Mouse (Mus musculus): ENCODE measurements at regions not wholly inside any gene's neighbourhood (a gene's known extent, or its start where the extent isn't known, plus 50 kb on each side); places are given as distances from the start of the nearest gene placed in this dataset.
"Not testable (repeated sequence)": the region's sequence is repeated elsewhere in the genome, so short reads cannot be mapped to it uniquely, and the experiment has no call there.

DNA sequence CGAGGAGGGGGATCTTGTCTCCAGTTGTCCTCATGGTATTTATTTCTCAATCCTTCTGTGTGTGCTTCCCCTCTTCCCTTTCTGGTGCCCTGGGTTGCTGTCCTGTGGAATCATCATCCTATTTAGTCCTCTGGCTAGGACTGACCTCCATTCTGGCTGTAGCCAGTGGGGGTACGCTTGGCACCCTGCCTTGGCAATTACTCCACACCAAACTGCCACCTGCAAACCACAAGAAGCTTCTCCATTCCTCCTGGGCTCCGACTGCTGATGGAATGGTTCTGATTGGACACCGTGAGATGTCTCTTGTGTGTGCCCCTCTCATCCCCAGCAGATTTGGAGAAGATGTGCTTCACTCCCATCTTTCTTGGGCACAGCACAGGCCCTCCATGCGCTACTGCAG lies 322.5 kb downstream of the Abcc12 start:
- no peaks in the 10 kb centered on the region for H3K4me1 ChIP-seq (ENCODE audit: control insufficient read depth, insufficient read depth)
- DNase-seq (ENCODE audit: low spot score) = no peak
- H3K9ac ChIP-seq (replicated peaks; ENCODE audit: low read depth, low read length) = no peak overlapping the region
- no peaks in the 10 kb centered on the region for H3K27me3 ChIP-seq (ENCODE audit: control insufficient read depth, insufficient read depth, low read length)
- no peak for ATAC-seq (ENCODE audit: insufficient read depth, low read depth)
- no peak for TF ChIP-seq EP300 (IDR thresholded peaks at IDR 0.05; ENCODE audit: low read depth)
- no peak for TF ChIP-seq CTCF (IDR thresholded peaks at IDR 0.05; ENCODE audit: low read depth)
- H3K4me3 ChIP-seq (ENCODE audit: low read depth, low read length) = no peak overlapping the region
- H3K9me3 ChIP-seq (replicated peaks; ENCODE audit: control insufficient read depth, low read length) = no peaks in the 10 kb centered on the region
- no peak overlapping the region for H3K4me2 ChIP-seq (ENCODE audit: low read depth, low read length)
- WGBS = 73% methylated on average over 5 of the region's 5 CpGs
- H3K36me3 ChIP-seq (replicated peaks; ENCODE audit: control insufficient read depth, insufficient read depth, low read length) = no peaks in the 10 kb centered on the region
- no peak overlapping the region for H3K27ac ChIP-seq (ENCODE audit: low read depth)

DNA sequence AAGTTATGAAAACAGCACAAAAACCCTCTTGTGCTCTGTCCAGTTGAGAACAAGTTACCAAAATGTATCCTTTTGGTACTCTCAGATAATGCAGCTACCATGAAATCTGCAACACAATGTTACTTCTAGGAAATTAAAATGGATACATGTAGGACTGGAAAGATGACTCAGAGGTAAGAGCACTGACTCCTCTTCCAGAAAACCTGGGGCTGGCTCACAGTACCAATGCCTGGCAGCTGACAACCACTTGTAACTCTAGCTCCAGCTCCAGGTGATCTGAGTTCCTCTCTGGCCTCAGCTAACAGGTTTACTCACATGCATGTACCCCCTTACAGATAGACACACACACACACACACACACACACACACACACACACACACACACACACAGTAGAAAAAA lies 325.1 kb downstream of the Abcc12 start:
- Histone ChIP-seq H3K36me3 (replicated peaks; ENCODE audit: control insufficient read depth, insufficient read depth, low read length) (no peaks in the 10 kb centered on the region), H3K4me2 (ENCODE audit: low read depth, low read length) (no peak overlapping the region), H3K9ac (replicated peaks; ENCODE audit: low read depth, low read length) (no peak overlapping the region), H3K27ac (ENCODE audit: low read depth) (no peak overlapping the region), H3K27me3 (ENCODE audit: control insufficient read depth, insufficient read depth, low read length) (no peaks in the 10 kb centered on the region), H3K9me3 (replicated peaks; ENCODE audit: control insufficient read depth, low read length) (no peaks in the 10 kb centered on the region), H3K4me1 (ENCODE audit: control insufficient read depth, insufficient read depth) (0 out of 2 replicates have a peak, but pooled peaks cover 3% of the 10 kb centered on the region), H3K4me3 (ENCODE audit: low read depth, low read length) (no peak overlapping the region)
- ATAC-seq (ENCODE audit: insufficient read depth, low read depth) = no peak
- no peak for TF ChIP-seq EP300 (IDR thresholded peaks at IDR 0.05; ENCODE audit: low read depth)
- no peak for TF ChIP-seq CTCF (IDR thresholded peaks at IDR 0.05; ENCODE audit: low read depth)
- no peak for DNase-seq (ENCODE audit: low spot score)

GRCm38 (mm10) chr8:86254680-86255079 lies 325.8 kb downstream of the Abcc12 start:
- TF ChIP-seq EP300 (IDR thresholded peaks at IDR 0.05; ENCODE audit: low read depth) (no peak), CTCF (IDR thresholded peaks at IDR 0.05; ENCODE audit: low read depth) (no peak)
- Histone ChIP-seq H3K9me3 (replicated peaks; ENCODE audit: control insufficient read depth, low read length) (no peaks in the 10 kb centered on the region), H3K36me3 (replicated peaks; ENCODE audit: control insufficient read depth, insufficient read depth, low read length) (no peaks in the 10 kb centered on the region), H3K27me3 (ENCODE audit: control insufficient read depth, insufficient read depth, low read length) (no peaks in the 10 kb centered on the region), H3K4me3 (ENCODE audit: low read depth, low read length) (no peak overlapping the region), H3K4me2 (ENCODE audit: low read depth, low read length) (no peak overlapping the region), H3K4me1 (ENCODE audit: control insufficient read depth, insufficient read depth) (0 out of 2 replicates have a peak, but pooled peaks cover 3% of the 10 kb centered on the region), H3K27ac (ENCODE audit: low read depth) (no peak overlapping the region), H3K9ac (replicated peaks; ENCODE audit: low read depth, low read length) (no peak overlapping the region)
- ATAC-seq (ENCODE audit: insufficient read depth, low read depth) (no peak), DNase-seq (ENCODE audit: low spot score) (no peak)
- 39% methylated on average over 1 of the region's 1 CpGs for WGBS

DNA sequence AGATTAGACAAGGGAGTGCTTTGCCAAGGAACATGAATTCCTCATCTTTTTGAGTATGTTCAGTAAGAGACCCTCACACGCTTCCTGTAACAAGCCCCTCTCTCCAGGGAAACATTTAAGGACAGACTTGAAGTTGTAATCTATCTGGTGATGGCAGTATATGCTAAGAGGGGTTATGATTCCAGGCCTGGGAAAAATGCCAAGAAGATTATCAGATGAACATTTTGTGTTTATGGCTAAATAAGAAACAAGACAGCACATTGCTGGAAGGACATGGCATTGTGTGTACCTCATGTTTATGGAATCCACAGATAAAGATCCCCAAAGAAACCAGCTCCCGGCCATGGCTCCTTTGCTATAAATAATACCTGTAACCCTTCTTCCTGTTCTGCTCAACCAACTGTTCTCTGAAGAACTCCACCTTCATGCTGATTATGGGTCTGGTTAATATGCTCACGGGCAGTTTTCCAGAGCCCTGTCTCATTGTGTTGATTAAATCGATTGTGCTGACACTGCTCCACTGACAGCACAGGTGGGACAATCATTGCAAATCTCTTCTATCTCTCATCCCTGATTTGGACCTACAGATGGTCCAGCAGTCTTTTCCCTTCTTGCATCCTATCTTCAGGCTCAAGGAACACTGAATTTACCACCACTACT lies 327.7 kb downstream of the Abcc12 start:
- ATAC-seq (ENCODE audit: insufficient read depth, low read depth) (no peak), DNase-seq (ENCODE audit: low spot score) (no peak)
- no peak overlapping the region for H3K4me2 ChIP-seq (ENCODE audit: low read depth, low read length)
- no peak overlapping the region for H3K4me3 ChIP-seq (ENCODE audit: low read depth, low read length)
- TF ChIP-seq CTCF (IDR thresholded peaks at IDR 0.05; ENCODE audit: low read depth) = no peak
- no peak for TF ChIP-seq EP300 (IDR thresholded peaks at IDR 0.05; ENCODE audit: low read depth)
- no peak overlapping the region for H3K9ac ChIP-seq (replicated peaks; ENCODE audit: low read depth, low read length)
- no peaks in the 10 kb centered on the region for H3K36me3 ChIP-seq (replicated peaks; ENCODE audit: control insufficient read depth, insufficient read depth, low read length)
- no peak overlapping the region for H3K27ac ChIP-seq (ENCODE audit: low read depth)
- 61% methylated on average over 4 of the region's 4 CpGs for WGBS
- H3K4me1 ChIP-seq (ENCODE audit: control insufficient read depth, insufficient read depth) = 0 out of 2 replicates have a peak, but pooled peaks cover 3% of the 10 kb centered on the region
- H3K9me3 ChIP-seq (replicated peaks; ENCODE audit: control insufficient read depth, low read length) = no peaks in the 10 kb centered on the region
- H3K27me3 ChIP-seq (ENCODE audit: control insufficient read depth, insufficient read depth, low read length) = no peaks in the 10 kb centered on the region

GRCm38 (mm10) chr8:86234696-86235095 lies 345.8 kb downstream of the Abcc12 start:
- Histone ChIP-seq H3K27me3 (ENCODE audit: control insufficient read depth, insufficient read depth, low read length) (no peaks in the 10 kb centered on the region), H3K9me3 (replicated peaks; ENCODE audit: control insufficient read depth, low read length) (no peaks in the 10 kb centered on the region), H3K4me3 (ENCODE audit: low read depth, low read length) (no peak overlapping the region), H3K36me3 (replicated peaks; ENCODE audit: control insufficient read depth, insufficient read depth, low read length) (no peaks in the 10 kb centered on the region), H3K9ac (replicated peaks; ENCODE audit: low read depth, low read length) (no peak overlapping the region), H3K4me2 (ENCODE audit: low read depth, low read length) (no peak overlapping the region), H3K27ac (ENCODE audit: low read depth) (no peak overlapping the region), H3K4me1 (ENCODE audit: control insufficient read depth, insufficient read depth) (no peaks in the 10 kb centered on the region)
- 79% methylated on average over 4 of the region's 4 CpGs for WGBS
- DNase-seq (ENCODE audit: low spot score) (no peak), ATAC-seq (ENCODE audit: insufficient read depth, low read depth) (no peak)
- TF ChIP-seq CTCF (IDR thresholded peaks at IDR 0.05; ENCODE audit: low read depth) (no peak), EP300 (IDR thresholded peaks at IDR 0.05; ENCODE audit: low read depth) (no peak)

DNA sequence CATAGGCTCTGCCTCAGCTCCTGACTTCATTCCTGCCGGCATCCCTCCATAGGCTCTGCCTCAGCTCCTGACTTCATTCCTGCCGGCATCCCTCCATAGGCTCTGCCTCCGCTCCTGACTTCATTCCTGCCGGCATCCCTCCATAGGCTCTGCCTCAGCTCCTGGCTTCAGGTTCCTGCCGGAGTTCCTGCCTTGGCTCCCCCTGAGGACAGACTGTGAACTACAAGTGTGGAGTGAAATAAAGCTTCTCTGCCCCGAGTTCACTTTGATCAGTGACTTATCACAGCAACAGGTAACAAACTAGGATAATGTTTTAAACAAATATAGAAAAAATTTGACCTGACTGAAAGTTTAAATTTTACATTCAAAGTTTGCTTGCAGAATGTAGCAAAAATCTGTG lies 348.5 kb downstream of the Abcc12 start:
- H3K9ac ChIP-seq (replicated peaks; ENCODE audit: low read depth, low read length); H3K4me1 ChIP-seq (ENCODE audit: control insufficient read depth, insufficient read depth); H3K4me3 ChIP-seq (ENCODE audit: low read depth, low read length); H3K27ac ChIP-seq (ENCODE audit: low read depth); H3K9me3 ChIP-seq (replicated peaks; ENCODE audit: control insufficient read depth, low read length); DNase-seq (ENCODE audit: low spot score); H3K36me3 ChIP-seq (replicated peaks; ENCODE audit: control insufficient read depth, insufficient read depth, low read length); H3K27me3 ChIP-seq (ENCODE audit: control insufficient read depth, insufficient read depth, low read length); H3K4me2 ChIP-seq (ENCODE audit: low read depth, low read length); ATAC-seq (ENCODE audit: insufficient read depth, low read depth): not testable (repeated sequence)
- 75% methylated on average over 5 of the region's 6 CpGs for WGBS
